Mouse (Mus musculus): Measurements from ENCODE around the gene Plekha4.
"Not testable (repeated sequence)": the region's sequence is repeated elsewhere in the genome, so short reads cannot be mapped to it uniquely, and the experiment has no call there.

The Plekha4 gene

GRCm38 (mm10) chr7:45509912-45510787 is 16.0 kb upstream of the Plekha4 start, which contains the start of gene Nucb1:
Nucb1 (minus strand) TSS chr7:45510406.
- peak; percentile 93 to 94 for DNase-seq

DNA sequence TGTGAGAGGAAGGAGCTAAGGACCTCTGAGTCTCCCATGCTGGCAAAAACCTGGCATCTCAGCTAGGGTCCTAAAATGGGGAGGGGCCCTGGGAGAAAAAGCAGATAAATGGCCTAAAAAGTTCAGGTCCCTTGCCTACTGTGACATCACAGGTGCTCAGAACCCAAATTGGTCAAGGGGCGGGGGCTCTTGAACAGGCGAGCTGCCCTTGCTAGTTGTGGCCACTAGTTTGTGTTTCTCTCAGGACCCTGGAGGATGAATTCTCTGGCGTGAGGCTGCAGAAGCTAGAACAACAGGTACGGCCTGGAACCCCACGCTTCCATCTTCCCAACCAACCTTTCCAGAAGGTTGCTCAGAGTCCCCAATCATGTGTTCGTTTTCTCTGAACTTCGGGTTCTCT is 11.7 kb upstream of the Plekha4 start:
- no peak for DNase-seq

GRCm38 (mm10) chr7:45515436-45515835 is 10.7 kb upstream of the Plekha4 start:
- DNase-seq = no peak

- DNase-seq = peak; percentile 30 to 42
Observed at GRCm38 (mm10) chr7:45516846-45517245, 9.3 kb upstream of the Plekha4 start.

- no peak for DNase-seq
Observed at GRCm38 (mm10) chr7:45518618-45519017, 7.5 kb upstream of the Plekha4 start.

GRCm38 (mm10) chr7:45519345-45520120 is 6.6 kb upstream of the Plekha4 start:
- DNase-seq = peak; percentile 46 to 51

- no peak for DNase-seq
Observed at GRCm38 (mm10) chr7:45520605-45521004, 5.5 kb upstream of the Plekha4 start.

DNA sequence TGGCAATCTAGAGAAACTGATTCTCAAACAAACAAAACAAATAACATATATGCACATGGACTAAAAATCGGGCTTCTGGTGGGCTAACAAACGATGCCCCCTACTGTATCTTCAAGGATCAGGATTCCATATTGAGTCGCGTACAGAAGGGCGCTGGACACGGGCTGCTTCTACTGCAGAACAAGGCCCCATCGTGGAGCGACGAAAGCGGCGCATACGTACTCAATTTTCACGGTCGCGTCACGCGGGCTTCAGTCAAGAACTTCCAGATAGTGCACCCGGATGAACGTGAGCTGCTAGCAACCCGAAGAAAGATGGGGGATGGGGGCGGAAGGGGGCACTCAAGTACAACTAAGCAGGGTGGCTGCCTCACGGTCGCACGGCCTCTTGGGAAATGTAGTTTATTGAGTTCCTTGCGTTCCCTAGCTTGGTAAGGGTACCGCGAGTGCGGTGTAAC is 4.4 kb upstream of the Plekha4 start:
- peak; percentile 94 to 95 for DNase-seq

DNA sequence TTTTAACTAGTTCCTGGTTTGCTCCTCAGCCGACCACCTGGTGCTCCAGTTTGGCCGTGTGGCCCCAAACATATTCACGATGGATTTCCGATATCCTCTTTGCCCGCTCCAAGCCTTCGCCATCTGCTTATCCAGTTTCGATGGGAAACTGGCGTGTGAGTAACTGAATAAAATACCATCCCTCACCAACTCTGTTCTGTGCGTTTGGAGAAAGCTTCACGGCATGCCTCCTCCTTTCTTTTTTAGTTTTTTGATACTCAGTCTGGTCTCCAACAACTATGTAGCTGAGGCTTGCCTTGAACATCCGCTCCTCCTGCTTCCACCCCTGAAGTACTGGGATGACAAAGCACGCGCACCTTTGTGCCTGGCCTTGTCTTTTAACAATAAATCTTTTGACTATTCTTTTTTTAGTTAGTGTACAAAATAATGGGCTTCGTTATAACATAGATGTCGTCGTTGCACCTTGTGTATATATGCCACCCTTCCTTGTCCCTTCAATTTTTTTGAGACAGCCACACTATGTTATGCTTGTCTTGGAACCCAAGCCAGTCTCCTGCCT is 3.9 kb upstream of the Plekha4 start:
- no peak for DNase-seq

DNA sequence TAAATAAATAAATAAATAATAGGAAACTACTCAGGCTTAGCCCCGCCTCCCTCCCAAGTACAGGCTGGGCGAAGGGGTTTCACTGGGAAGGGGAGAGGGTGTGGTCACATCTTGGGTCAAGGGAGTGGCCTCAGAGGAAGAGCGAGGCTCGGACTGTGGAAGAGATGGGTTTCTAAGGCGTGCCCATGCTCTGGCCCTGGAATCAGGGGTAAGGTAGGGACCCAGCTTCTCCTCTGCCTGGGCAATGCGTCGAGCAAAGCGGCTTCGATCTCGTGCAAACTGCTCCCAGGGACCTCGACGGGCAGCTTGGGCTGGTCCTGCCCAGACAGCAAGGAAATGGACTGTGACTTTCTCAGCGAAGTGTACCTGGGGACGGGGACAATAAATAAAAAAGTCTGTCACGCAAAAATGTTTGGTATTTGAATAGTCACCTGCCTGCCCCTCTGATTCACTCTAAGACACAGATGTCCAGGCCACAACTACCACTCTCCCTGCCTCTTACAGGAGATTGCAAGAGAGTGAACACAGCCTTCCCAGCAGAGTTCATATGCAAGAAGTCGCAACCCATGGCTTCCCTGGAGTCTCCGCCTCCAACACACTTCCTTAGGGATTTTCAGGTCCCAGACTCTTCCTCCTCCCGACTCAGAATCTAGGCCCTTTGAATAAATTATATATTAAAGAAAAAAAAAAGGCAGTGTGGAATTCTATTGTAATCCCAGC is 3.0 kb upstream of the Plekha4 start:
- DNase-seq = peak; percentile 36 to 44

DNA sequence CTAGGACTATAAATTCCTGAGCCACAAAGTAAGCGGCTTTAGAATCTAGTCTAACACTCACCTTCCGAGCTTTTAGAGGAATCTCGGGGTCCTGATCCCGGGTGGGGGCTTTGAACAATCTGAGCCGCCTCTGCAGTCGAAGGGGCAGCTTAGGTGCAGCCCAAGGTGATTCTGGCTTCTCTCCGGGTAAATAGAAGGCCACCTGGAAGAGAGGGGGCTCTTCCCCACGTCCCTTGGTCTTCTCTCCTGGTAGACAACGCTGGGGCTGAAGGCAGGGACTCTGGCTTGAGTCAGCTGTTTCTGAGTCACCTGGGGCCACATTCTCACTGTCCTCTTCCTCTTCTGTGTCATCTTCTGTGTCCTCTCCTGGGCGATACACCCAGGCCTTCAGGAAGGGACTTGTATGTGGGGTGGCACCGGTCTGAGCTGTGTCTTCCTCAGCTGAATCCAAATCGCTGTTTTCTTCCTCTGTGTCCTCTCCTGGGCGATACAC is 2.4 kb upstream of the Plekha4 start:
- DNase-seq = peak; percentile 29 to 32

DNA sequence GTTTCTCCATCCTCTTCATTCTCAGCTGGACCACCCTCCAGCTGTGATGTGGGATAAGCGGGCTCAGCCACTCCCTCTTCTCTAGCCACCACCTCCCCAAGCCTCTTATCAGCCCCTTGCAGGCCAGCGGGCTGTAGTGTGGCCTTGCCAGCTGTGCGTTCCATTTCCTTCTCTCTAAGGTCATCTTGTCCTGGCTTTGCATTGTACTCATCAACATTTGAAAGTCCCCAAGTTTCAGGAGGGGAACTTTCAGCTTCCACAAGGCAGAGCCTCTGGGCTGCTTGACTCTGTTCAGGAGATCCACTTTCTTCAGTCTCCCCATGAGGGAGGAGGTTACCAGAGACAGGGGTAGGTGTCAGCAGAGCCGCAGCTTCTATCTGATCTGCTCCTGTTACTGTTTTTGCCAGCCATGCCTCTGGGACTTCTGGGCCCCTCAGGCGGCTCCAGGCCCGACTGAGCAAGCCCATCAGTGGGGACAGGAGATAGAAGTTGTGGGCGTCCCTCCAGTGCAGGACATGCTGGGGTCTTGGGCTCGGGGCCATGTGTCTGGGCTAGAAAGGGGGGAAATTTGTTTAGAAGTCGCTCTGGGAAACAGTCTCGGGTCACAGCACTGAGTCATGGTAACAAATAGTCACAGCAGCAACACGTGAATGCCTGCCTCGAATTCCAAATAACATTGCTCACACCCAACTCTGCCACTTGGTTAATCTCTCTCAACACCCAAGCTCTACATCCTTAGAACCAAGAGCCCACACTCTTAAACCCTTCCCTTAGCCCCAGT is 1.1 kb upstream of the Plekha4 start:
- DNase-seq = peak; percentile 38 to 43

GRCm38 (mm10) chr7:45526474-45527120 is 467 bp downstream of the Plekha4 start:
- DNase-seq = peak; percentile 53 to 60

DNA sequence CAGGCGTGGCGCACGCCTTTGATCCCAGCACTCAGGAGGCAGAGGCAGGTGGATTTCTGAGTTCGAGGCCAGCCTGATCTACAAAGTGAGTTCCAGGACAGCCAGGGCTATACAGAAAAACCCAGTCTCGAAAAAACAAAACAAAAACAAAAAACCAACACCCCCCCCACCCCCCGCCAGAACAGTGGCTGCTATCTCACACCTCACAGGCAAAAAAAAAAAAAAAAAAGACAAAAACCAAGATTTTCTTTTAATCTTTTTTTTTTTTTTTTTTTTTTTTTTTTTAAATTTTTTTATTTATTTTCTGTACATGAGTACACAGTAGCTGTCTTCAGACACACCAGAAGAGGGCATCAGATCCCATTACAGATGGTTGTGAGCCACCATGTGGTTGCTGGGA is 1.0 kb downstream of the Plekha4 start:
- DNase-seq = not testable (repeated sequence)

GRCm38 (mm10) chr7:45529461-45529860 is 3.3 kb downstream of the Plekha4 start:
- peak; percentile 29 to 47 for DNase-seq

- no peak for DNase-seq
Observed at GRCm38 (mm10) chr7:45530643-45531042, 4.5 kb downstream of the Plekha4 start.

DNA sequence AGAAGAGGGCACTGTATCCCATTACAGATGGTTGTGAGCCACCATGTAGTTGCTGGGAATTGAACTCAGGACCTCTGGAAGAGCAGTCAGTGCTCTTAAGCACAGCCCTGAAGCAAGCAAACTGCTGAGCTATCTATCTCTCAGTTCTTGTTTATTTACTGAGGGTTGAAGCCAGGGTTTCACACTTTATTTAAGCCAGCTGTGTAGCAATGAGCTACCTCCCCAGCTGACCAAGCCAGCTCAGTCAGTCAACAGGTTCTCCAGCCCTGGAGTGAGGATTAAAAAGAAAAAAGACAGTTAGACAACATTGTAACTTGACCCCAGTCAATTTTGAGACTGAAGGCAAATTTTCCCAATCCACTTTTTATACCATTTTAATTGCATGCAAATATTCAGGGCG is 9.5 kb downstream of the Plekha4 start:
- DNase-seq = no peak

- no peak for DNase-seq
Observed at GRCm38 (mm10) chr7:45537602-45538001, 11.5 kb downstream of the Plekha4 start.

DNA sequence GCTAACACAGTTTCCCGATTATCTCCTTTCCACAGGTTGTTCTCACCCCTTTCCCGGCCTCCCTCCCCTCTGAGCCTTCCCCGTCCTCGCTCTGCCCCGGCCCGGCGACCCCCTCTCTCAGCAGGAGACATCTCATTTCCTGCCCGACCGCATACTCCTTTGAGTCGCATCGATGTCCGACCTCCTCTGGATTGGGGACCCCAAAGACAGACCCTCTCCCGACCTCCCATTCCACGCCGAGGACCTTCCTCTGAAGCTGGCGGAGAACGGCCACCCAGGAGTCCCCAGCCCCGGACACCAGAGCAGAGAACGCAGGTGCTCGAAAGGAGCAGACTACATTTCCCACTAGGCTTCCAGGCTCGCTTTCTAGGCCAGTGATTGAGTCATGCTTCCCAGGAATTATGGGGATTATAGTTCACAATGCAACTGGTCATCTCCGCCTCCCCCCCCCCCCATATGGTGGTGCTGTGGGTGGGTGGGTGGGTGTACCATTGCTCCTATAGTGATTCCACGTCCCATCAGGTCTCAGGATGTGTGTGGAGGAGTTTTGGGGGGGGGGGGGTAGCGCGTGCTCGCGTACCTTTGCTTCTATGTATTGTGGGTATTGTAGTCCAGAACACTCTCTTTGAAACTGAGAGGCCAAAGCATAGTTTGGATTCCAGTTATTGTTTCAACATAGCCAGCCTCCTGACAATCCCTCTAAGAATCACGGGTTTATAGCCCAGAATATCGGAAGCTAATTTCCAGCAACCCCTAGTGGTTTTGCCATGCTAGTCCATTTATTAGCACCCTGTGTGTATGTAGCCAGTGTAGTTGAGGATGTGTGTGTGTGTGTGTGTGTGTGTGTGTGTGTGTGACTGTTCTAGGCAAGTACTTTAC is 12.3 kb downstream of the Plekha4 start:
- DNase-seq = no peak

GRCm38 (mm10) chr7:45539095-45539494 is 13.0 kb downstream of the Plekha4 start:
- no peak for DNase-seq
